In the genomic region with DNA sequence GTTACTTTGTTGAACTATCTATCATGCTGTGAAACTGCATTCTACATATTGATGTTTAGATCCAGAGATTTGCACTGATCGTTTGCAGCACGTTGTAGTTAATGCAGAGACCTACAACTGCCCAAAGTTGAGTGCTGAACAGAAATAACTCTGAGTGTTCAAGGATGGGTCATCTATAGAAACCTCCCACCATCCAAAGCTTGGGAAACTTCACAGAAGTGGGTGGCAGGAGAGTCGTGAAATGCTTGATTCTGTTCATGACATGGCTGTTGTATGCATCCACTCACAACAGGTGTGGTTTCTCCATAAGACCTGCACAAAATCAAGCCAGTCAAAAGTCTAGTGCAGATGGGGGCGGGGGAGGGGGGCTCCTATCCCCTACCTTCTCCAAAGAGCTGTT, we compare ENCODE assay signal across 12 mouse cellular contexts.
"Had no signal": no experiment of that assay in that cellular context is flagged by ENCODE, and none has a peak within 500 bp of the region (broad histone marks: within the 10 kb centered on the region; RNA-seq: fewer than 3 reads in every experiment).

No protein-coding gene starts in this region.

- DNase-seq: left cerebral cortex, postnatal 4 days; liver; liver, embryonic 13.5 days; liver, postnatal 0 days; lung, adult 18-20 months; lung, adult 2 months; lung, embryonic 14.5 days; lung, postnatal 10 days; lung, postnatal 14 days; lung, postnatal 36 days; lung, postnatal 4 days; midbrain, embryonic 14.5 days had no signal
